Mouse (Mus musculus): ENCODE data around the gene Hoxb6.
A peak's percentile ranks its signal among the peaks of the same experiment; 100 is the strongest.

Gene Hoxb6

GRCm38 (mm10) chr11:96291681-96292564 is at the start of gene Hoxb6:
TSS of gene Hoxb6 (plus strand) at chr11:96292476.
- no peak for DNase-seq (ENCODE audit: low read depth, low spot score)

DNA sequence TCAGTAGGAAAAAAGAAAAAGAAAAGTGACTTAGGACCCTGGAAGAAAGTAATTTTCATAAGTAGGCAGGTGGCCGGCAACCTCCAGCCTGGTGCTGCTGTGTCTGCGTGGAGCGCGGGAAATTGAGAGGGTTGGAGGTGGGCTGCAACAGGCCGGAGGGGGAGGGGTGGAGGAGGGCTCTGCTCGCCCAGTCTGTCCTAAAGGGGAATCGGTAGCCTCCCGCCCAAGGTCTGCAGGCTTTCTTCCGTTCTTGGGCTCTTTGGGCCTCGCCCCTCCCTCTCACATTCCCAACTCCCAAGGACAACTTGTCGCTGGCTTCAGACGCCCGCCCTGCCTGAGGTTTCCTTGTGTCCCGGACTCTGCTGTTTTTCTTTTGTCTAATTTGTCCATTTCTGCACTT is 41.4 kb upstream of the Hoxb6 start:
- no peak for DNase-seq (ENCODE audit: low read depth, low spot score)

- DNase-seq (ENCODE audit: low read depth, low spot score) = no peak
Measured at GRCm38 (mm10) chr11:96251480-96252031, 40.7 kb upstream of the Hoxb6 start.

- DNase-seq (ENCODE audit: low read depth, low spot score) = no peak
Measured at GRCm38 (mm10) chr11:96252541-96253120, 39.6 kb upstream of the Hoxb6 start.

GRCm38 (mm10) chr11:96254221-96254620 is 38.1 kb upstream of the Hoxb6 start:
- DNase-seq (ENCODE audit: low read depth, low spot score) = no peak

DNA sequence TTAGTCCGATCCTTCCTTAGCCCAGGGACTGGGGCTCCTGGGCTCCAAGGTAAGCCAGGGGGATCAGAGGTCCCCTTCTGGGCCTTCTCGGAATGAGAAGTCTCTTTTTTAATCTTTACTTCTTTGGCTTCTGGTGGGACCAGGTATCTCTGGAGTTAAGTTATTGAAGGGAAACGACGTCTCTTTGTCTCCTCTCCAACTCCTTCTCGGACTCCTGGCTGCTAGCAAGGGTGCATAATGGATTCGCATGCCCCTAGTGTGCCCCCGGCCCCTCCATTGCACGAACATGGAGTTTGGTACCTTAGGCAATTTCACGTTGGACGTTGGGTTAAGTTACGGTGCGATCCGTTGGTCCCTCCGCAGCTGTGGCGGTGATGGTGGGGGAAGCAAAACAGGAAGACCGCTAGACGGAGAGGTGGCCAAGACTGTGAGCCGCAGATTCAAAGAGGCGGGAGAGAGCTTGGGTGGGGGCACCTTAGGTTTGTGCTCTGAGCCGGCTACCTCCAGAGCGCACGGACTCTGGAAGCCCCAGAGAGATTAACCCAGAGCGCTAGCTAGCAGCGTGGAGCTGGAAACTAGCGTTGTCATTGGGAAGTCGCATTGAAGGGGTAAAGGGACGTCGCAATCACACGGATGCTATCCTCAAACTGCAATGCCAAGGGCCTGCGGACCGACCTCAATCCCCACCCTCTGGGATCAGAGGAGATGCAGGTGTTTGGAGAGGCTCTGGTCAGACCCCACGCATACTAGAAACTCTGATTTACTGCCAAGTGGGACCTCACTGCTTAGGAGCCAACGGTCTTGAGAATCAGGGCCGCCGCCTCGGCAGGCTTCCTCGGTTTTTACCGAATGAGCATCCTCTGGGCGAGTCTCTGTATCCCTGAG is 36.9 kb upstream of the Hoxb6 start:
- DNase-seq (ENCODE audit: low read depth, low spot score) = no peak

GRCm38 (mm10) chr11:96255996-96256445 is 36.3 kb upstream of the Hoxb6 start:
- no peak for DNase-seq (ENCODE audit: low read depth, low spot score)

- no peak for DNase-seq (ENCODE audit: low read depth, low spot score)
Measured at GRCm38 (mm10) chr11:96257141-96257540, 35.1 kb upstream of the Hoxb6 start.

DNA sequence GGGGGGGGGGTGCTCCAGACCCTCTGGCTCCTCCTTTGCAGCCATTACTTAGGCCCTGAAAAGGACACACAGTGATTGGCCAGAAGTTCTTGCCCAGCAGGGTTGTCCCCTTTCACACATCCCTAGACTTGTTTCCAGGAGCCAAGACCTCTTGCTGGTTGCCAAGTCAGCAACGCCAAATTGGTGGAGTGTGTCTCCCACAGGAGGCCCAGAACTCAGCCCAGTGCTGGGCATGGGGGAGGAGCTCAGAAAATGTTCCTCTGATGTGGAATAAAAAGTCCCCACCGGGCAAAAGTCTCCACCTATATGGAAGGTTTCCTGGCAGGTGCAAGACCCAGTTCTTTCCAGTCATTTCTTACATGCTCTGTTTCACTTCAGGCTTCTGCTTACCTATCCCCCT is 33.2 kb upstream of the Hoxb6 start:
- no peak for DNase-seq (ENCODE audit: low read depth, low spot score)

GRCm38 (mm10) chr11:96259511-96259910 is 32.8 kb upstream of the Hoxb6 start:
- DNase-seq (ENCODE audit: low read depth, low spot score) = no peak

DNA sequence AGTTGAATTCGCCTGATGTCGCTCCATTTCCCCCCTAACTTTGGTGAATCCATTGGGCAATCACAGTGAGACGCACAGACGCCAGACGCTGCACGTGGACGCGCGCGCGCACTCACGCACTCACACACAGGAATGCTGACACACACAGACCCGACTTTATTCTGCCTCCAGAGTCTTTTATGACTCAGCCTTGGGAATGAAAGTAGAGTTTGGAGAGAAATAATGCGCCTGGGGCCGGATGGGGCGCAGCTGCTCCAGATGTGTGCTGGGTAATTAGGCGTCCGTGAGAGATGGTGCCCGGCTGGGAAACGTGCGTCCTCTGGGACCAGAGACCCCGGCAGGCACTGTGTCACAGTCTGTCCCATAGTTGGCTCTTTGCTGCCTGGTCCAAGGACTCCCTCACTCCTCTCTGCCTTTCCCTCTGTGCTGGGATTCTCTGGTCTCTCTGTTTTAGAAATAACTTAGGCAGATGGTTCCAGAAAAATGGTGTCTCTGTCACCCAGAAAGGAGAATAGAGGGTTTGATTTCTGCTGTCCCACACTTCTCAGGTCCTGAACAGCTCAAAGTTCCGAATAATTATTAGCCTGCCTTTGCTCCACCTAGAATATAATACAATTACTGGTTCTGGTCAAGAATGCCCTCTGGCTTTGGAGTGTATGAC is 31.8 kb upstream of the Hoxb6 start:
- DNase-seq (ENCODE audit: low read depth, low spot score) = no peak

- peak; percentile 80 for DNase-seq (ENCODE audit: low read depth, low spot score)
Measured at GRCm38 (mm10) chr11:96261323-96261890, 30.9 kb upstream of the Hoxb6 start.

- DNase-seq (ENCODE audit: low read depth, low spot score) = no peak
Measured at GRCm38 (mm10) chr11:96262262-96262830, 29.9 kb upstream of the Hoxb6 start.

DNA sequence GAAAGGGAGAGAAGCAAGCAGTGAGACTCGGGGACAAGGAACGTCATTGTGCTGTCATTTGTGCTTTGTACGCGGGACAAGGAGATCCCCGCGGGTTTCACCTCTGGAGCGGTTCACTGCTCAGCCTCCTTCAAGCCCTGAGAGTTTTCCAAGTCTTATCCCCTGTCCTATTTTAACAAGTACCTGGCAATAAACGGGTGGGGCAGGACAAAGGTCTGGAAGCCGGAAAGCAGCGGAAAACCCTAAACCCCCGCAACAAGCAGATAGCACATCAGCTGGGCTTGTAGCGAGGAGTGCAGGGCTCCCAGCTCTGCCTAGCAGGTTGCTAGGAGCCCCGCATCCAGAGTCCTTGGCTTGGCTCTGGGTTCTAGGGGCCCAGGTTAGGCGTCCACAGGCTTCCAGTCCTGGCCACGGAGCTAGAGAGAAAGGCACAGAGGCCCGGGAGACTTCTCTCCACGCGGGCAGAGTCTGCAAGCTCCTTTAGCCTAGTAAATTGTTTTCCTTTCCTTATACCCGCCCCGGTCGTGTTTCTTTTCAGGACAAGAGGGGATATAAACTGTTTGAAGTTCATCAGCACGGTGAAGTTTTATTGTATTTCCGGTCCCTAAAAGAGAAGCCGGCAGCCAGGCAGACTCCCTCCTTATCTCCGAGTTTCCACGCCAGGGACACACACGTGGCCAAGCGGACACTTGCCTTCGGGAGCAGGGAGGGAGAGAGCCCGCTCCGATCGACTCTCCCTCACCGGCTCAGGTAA is 28.5 kb upstream of the Hoxb6 start:
- no peak for DNase-seq (ENCODE audit: low read depth, low spot score)

GRCm38 (mm10) chr11:96264390-96265020 is 27.8 kb upstream of the Hoxb6 start:
- DNase-seq (ENCODE audit: low read depth, low spot score) = no peak

DNA sequence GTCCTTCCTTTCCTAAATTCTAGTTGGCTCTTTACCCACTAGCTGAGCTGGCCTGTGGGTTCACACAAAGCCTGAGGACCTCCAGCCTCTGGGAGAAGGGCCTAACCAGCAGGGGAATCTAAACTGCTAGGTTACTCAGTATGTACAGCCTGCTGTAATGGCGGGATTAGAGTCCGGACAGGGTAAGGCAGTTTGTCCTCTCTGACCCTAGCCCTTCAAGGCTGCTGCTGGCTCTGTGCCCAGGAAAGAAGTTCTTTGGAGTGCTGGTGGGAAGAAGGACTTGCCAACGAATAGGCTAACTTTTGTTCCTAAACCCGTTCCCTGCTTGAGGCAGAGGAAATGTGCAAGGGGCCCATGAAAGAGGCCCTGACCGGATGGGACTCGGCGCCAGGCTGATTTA is 26.3 kb upstream of the Hoxb6 start:
- DNase-seq (ENCODE audit: low read depth, low spot score) = no peak

- DNase-seq (ENCODE audit: low read depth, low spot score) = no peak
Measured at GRCm38 (mm10) chr11:96267021-96267920, 25.0 kb upstream of the Hoxb6 start.

DNA sequence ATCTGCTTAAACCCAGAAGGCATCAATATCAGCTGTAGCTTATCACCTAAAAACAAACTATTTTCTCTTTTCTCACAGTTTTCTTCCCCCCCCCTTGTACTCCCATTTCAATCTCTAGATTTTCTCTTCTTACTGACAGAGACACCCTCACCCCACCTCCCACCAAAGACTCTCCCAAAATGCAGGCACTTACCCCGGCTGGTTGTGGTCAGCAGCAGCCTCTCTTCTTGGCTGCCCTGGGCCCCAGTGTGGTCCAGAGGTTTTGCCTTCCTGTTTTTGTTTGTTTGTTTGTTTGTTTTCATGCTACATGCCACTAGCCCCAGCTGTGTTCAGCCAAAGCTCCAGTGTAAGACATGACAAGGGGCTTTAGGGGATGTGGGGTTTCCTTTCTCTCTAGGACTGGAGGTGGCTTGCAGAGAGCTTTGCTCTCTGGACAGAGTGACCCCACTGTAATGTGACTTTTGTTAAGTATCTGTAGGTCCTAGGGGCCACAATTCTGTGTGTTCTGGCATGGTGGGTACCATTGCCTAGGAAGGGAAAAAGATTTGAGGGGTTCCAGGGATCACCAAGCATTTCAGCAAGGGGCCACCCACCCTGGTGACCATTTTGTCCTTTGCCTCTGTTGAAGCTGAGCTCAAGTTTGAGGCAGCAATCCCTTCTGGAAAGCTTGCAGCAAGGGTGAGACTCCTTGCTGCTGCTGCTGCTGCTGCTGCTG is 24.1 kb upstream of the Hoxb6 start:
- DNase-seq (ENCODE audit: low read depth, low spot score) = no peak

Measured in forelimb bud, embryonic 11.5 days (tissue).